Mouse (Mus musculus): ENCODE results near the gene Nos3. TPM values are rescaled to one million over a fixed set of nuclear protein-coding genes. Genes with fewer than 3 reads are reported as not detected.
A peak's percentile ranks its signal among the peaks of the same experiment; 100 is the strongest.

Gene Nos3
- polyA plus RNA-seq, 2 experiments = 1.3 to 1.5 TPM

GRCm38 (mm10) chr5:24344477-24345051 lies 20.0 kb upstream of the Nos3 start:
- no peaks in the 10 kb centered on the region for H3K9me3 ChIP-seq (ENCODE audit: control insufficient read depth, low read length)
- ATAC-seq (ENCODE audit: insufficient read depth) (no peak), DNase-seq (ENCODE audit: low read depth in 3 of 3, low spot score in 3 of 3) (no peak)
- H3K27me3 ChIP-seq (ENCODE audit: control insufficient read depth, insufficient read depth, low read length) = peaks cover 15% of the 10 kb centered on the region
- H3K36me3 ChIP-seq (replicated peaks; ENCODE audit: control insufficient read depth, insufficient read depth, low read depth) = no peaks in the 10 kb centered on the region
- no peak overlapping the region for H3K4me3 ChIP-seq (ENCODE audit: insufficient read depth in 1 of 2, low read depth in 2 of 2, low read length in 2 of 2)
- H3K4me2 ChIP-seq (ENCODE audit: low read depth) = no peak overlapping the region
- WGBS (ENCODE audit: insufficient replicate concordance) = 19% methylated on average over 12 of the region's 12 CpGs
- H3K27ac ChIP-seq = no peak overlapping the region
- TF ChIP-seq EP300 (IDR thresholded peaks at IDR 0.05; ENCODE audit: low read depth) = no peak
- TF ChIP-seq CTCF (IDR thresholded peaks at IDR 0.05; ENCODE audit: low read depth) = no peak
- H3K9ac ChIP-seq (replicated peaks) = no peak overlapping the region
- H3K4me1 ChIP-seq (replicated peaks; ENCODE audit: control insufficient read depth in 2 of 2, insufficient read depth in 2 of 2, low read length in 1 of 2) = peaks cover 5 to 20% of the 10 kb centered on the region in 2 experiments; a peak in 3 of 4 replicates

GRCm38 (mm10) chr5:24346313-24346712 lies 18.3 kb upstream of the Nos3 start:
- peak; percentile 54; the same call in 1 of the 2 replicates for ATAC-seq (ENCODE audit: insufficient read depth)
- WGBS (ENCODE audit: insufficient replicate concordance) = 22% methylated on average over 7 of the region's 7 CpGs
- H3K27me3 ChIP-seq (ENCODE audit: control insufficient read depth, insufficient read depth, low read length) = peaks cover 32% of the 10 kb centered on the region

GRCm38 (mm10) chr5:24347186-24347875 lies 17.3 kb upstream of the Nos3 start:
- 50% methylated on average over 7 of the region's 7 CpGs for whole genome bisulfite sequencing (ENCODE audit: insufficient replicate concordance)
- Histone ChIP-seq H3K4me3 (ENCODE audit: insufficient read depth in 1 of 2, low read depth in 2 of 2, low read length in 2 of 2) (no peak overlapping the region), H3K36me3 (replicated peaks; ENCODE audit: control insufficient read depth, insufficient read depth, low read depth) (no peaks in the 10 kb centered on the region), H3K27me3 (ENCODE audit: control insufficient read depth, insufficient read depth, low read length) (peaks cover 43% of the 10 kb centered on the region), H3K4me1 (replicated peaks; ENCODE audit: control insufficient read depth in 2 of 2, insufficient read depth in 2 of 2, low read length in 1 of 2) (peaks cover 5 to 22% of the 10 kb centered on the region in 2 experiments; a peak in 3 of 4 replicates), H3K4me2 (ENCODE audit: low read depth) (no peak overlapping the region), H3K27ac (no peak overlapping the region), H3K9ac (replicated peaks) (no peak overlapping the region), H3K9me3 (ENCODE audit: control insufficient read depth, low read length) (no peaks in the 10 kb centered on the region)
- DNase-seq (ENCODE audit: low read depth in 3 of 3, low spot score in 3 of 3) (no peak), ATAC-seq (ENCODE audit: insufficient read depth) (no peak)
- TF ChIP-seq EP300 (IDR thresholded peaks at IDR 0.05; ENCODE audit: low read depth) = no peak
- TF ChIP-seq CTCF (IDR thresholded peaks at IDR 0.05; ENCODE audit: low read depth) = no peak

More at GRCm38 (mm10) chr5:24346313-24346712, 18.3 kb upstream of the Nos3 start:
- no peak overlapping the region for H3K9ac ChIP-seq (replicated peaks)
- no peak overlapping the region for H3K4me2 ChIP-seq (ENCODE audit: low read depth)
- peaks cover 5 to 20% of the 10 kb centered on the region in 2 experiments; a peak in 3 of 4 replicates for H3K4me1 ChIP-seq (replicated peaks; ENCODE audit: control insufficient read depth in 2 of 2, insufficient read depth in 2 of 2, low read length in 1 of 2)
- no peaks in the 10 kb centered on the region for H3K36me3 ChIP-seq (replicated peaks; ENCODE audit: control insufficient read depth, insufficient read depth, low read depth)
- H3K4me3 ChIP-seq (ENCODE audit: insufficient read depth in 1 of 2, low read depth in 2 of 2, low read length in 2 of 2) = no peak overlapping the region
- DNase-seq (ENCODE audit: low read depth in 3 of 3, low spot score in 3 of 3) = peak in 1 of 3 experiments; percentile 36
- TF ChIP-seq EP300 (IDR thresholded peaks at IDR 0.05; ENCODE audit: low read depth) = peak; percentile 63
- TF ChIP-seq CTCF (IDR thresholded peaks at IDR 0.05; ENCODE audit: low read depth) = no peak
- no peaks in the 10 kb centered on the region for H3K9me3 ChIP-seq (ENCODE audit: control insufficient read depth, low read length)
- H3K27ac ChIP-seq = no peak overlapping the region

- TF ChIP-seq CTCF (IDR thresholded peaks at IDR 0.05; ENCODE audit: low read depth) (no peak), EP300 (IDR thresholded peaks at IDR 0.05; ENCODE audit: low read depth) (no peak)
Observed at GRCm38 (mm10) chr5:24348128-24348527, 16.5 kb upstream of the Nos3 start.

GRCm38 (mm10) chr5:24348546-24348945 lies 16.1 kb upstream of the Nos3 start:
- Histone ChIP-seq H3K4me1 (replicated peaks; ENCODE audit: control insufficient read depth in 2 of 2, insufficient read depth in 2 of 2, low read length in 1 of 2) (peaks cover 5 to 18% of the 10 kb centered on the region in 2 experiments; a peak in 3 of 4 replicates), H3K27ac (no peak overlapping the region), H3K9ac (replicated peaks) (no peak overlapping the region), H3K27me3 (ENCODE audit: control insufficient read depth, insufficient read depth, low read length) (peaks cover 55% of the 10 kb centered on the region), H3K36me3 (replicated peaks; ENCODE audit: control insufficient read depth, insufficient read depth, low read depth) (no peaks in the 10 kb centered on the region), H3K9me3 (ENCODE audit: control insufficient read depth, low read length) (no peaks in the 10 kb centered on the region), H3K4me3 (ENCODE audit: insufficient read depth in 1 of 2, low read depth in 2 of 2, low read length in 2 of 2) (peak overlapping the region; percentile 7 to 41; a peak in 2 of 4 replicates), H3K4me2 (ENCODE audit: low read depth) (peak overlapping the region; percentile 69)
- TF ChIP-seq CTCF (IDR thresholded peaks at IDR 0.05; ENCODE audit: low read depth) (no peak), EP300 (IDR thresholded peaks at IDR 0.05; ENCODE audit: low read depth) (no peak)
- WGBS (ENCODE audit: insufficient replicate concordance) = under 1% methylated on average over 28 of the region's 30 CpGs
- DNase-seq (ENCODE audit: low read depth in 3 of 3, low spot score in 3 of 3) (no peak), ATAC-seq (ENCODE audit: insufficient read depth) (no peak)

More at GRCm38 (mm10) chr5:24348128-24348527, 16.5 kb upstream of the Nos3 start:
- Histone ChIP-seq H3K27ac (no peak overlapping the region), H3K4me2 (ENCODE audit: low read depth) (peak overlapping the region; percentile 69), H3K36me3 (replicated peaks; ENCODE audit: control insufficient read depth, insufficient read depth, low read depth) (no peaks in the 10 kb centered on the region), H3K4me3 (ENCODE audit: insufficient read depth in 1 of 2, low read depth in 2 of 2, low read length in 2 of 2) (peak overlapping the region; percentile 35 to 41), H3K27me3 (ENCODE audit: control insufficient read depth, insufficient read depth, low read length) (peaks cover 51% of the 10 kb centered on the region), H3K9ac (replicated peaks) (no peak overlapping the region), H3K4me1 (replicated peaks; ENCODE audit: control insufficient read depth in 2 of 2, insufficient read depth in 2 of 2, low read length in 1 of 2) (peaks cover 5 to 22% of the 10 kb centered on the region in 2 experiments; a peak in 3 of 4 replicates), H3K9me3 (ENCODE audit: control insufficient read depth, low read length) (no peaks in the 10 kb centered on the region)
- under 1% methylated on average over 41 of the region's 41 CpGs for WGBS (ENCODE audit: insufficient replicate concordance)
- DNase-seq (ENCODE audit: low read depth in 3 of 3, low spot score in 3 of 3) = peak; percentile 31 to 44 (median 35)
- ATAC-seq (ENCODE audit: insufficient read depth) = peak; percentile 59
